Mouse (Mus musculus): Measurements from ENCODE around the gene Jsrp1. TPM values are rescaled to one million over a fixed set of nuclear protein-coding genes. Genes with fewer than 3 reads are reported as not detected.

The Jsrp1 gene
- total RNA-seq, 4 experiments from 2014 or later: 455 to 508 (median 490) TPM

Small RNA genes within 50 kb of the gene (microRNA-seq; reads per million reads assigned to microRNA genes)
- gene Mir1982: 4.2 reads per million

Other genes with a start within 250 kb of the Jsrp1 start
- gene Klf16, start 236.2 kb downstream of the Jsrp1 start, total RNA-seq (2022): 1 to 10 TPM; 1.1 to 2.0 (median 1.3) TPM
- gene Abhd17a, start 223.2 kb downstream of the Jsrp1 start, total RNA-seq (2022): 10 to 100 TPM; 70.5 to 80.7 (median 77.3) TPM
- gene Scamp4, start 210.6 kb downstream of the Jsrp1 start, total RNA-seq (2022): 10 to 100 TPM; 17.4 to 21.2 (median 19.2) TPM
- gene Adat3, start 210.6 kb downstream of the Jsrp1 start, total RNA-seq (2022): under 1 TPM in 3 of 4 experiments, not detected in 1; 0.29 to 0.43 (median 0.36) TPM
- under 1 TPM in 2 of 4 experiments, not detected in 2; 0.20 to 0.24 TPM for gene Gm49322, start 207.5 kb downstream of the Jsrp1 start, total RNA-seq (2022)
- gene Csnk1g2, start 190.7 kb downstream of the Jsrp1 start, total RNA-seq (2022): 100 to 1,000 TPM; 124 to 147 (median 144) TPM
- 10 to 100 TPM; 36.7 to 40.7 (median 39.7) TPM for gene Btbd2, start 156.4 kb downstream of the Jsrp1 start, total RNA-seq (2022)
- gene Mknk2, start 135.4 kb downstream of the Jsrp1 start, total RNA-seq (2022): 100 to 1,000 TPM; 226 to 292 (median 253) TPM
- 1 to 10 TPM; 2.6 to 3.6 (median 3.4) TPM for gene Mob3a, start 111.5 kb downstream of the Jsrp1 start, total RNA-seq (2022)
- gene Izumo4, start 111.3 kb downstream of the Jsrp1 start, total RNA-seq (2022): 1 to 10 TPM; 1.0 to 3.1 (median 2.7) TPM
- 10 to 100 TPM; 24.1 to 29.3 (median 27.8) TPM for gene Ap3d1, start 71.2 kb downstream of the Jsrp1 start, total RNA-seq (2022)
- gene Dot1l, start 58.3 kb downstream of the Jsrp1 start, total RNA-seq (2022): 10 to 100 TPM; 12.4 to 13.8 (median 13.5) TPM
- gene Sf3a2, start 15.3 kb downstream of the Jsrp1 start, total RNA-seq (2022): 10 to 100 TPM; 26.0 to 33.2 (median 29.9) TPM
- gene Plekhj1, start 14.9 kb downstream of the Jsrp1 start, total RNA-seq (2022): 10 to 100 TPM; 24.2 to 34.4 (median 32.0) TPM
- gene Amh, start 8.3 kb downstream of the Jsrp1 start, total RNA-seq (2022): under 1 TPM in 3 of 4 experiments, not detected in 1; 0.22 to 0.40 (median 0.24) TPM
- gene Oaz1, start 13.2 kb upstream of the Jsrp1 start, total RNA-seq (2022): 1,000 to 10,000 TPM in 1 of 4 experiments, 100 to 1,000 TPM in 3; 735 to 1,031 (median 850) TPM
- 10 to 100 TPM in 3 of 4 experiments, 1 to 10 TPM in 1; 7.4 to 12.5 (median 10.4) TPM for gene Lingo3, start 30.5 kb upstream of the Jsrp1 start, total RNA-seq (2022)
- gene Lsm7, start 41.7 kb upstream of the Jsrp1 start, total RNA-seq (2022): 10 to 100 TPM in 3 of 4 experiments, 1 to 10 TPM in 1; 6.2 to 19.0 (median 14.5) TPM
- gene Sppl2b, start 41.8 kb upstream of the Jsrp1 start, total RNA-seq (2022): 10 to 100 TPM; 11.3 to 12.5 (median 11.7) TPM
- gene Tmprss9, start 58.4 kb upstream of the Jsrp1 start, total RNA-seq (2022): under 1 TPM in 1 of 4 experiments, not detected in 3; 0.13 TPM
- 100 to 1,000 TPM; 119 to 143 (median 123) TPM for gene Timm13, start 87.5 kb upstream of the Jsrp1 start, total RNA-seq (2022)
- gene Lmnb2, start 104.7 kb upstream of the Jsrp1 start, total RNA-seq (2022): 1 to 10 TPM; 2.1 to 4.0 (median 2.3) TPM
- gene Gadd45b, start 116.6 kb upstream of the Jsrp1 start, total RNA-seq (2022): 10 to 100 TPM in 3 of 4 experiments, 1 to 10 TPM in 1; 6.8 to 31.8 (median 26.9) TPM
- 1 to 10 TPM; 1.1 to 2.7 (median 1.7) TPM for gene Gng7, start 201.4 kb upstream of the Jsrp1 start, total RNA-seq (2022)
- under 1 TPM in 1 of 4 experiments, not detected in 3; 0.24 TPM for gene Diras1, start 212.2 kb upstream of the Jsrp1 start, total RNA-seq (2022)
- 10 to 100 TPM; 12.9 to 15.3 (median 13.9) TPM for gene Slc39a3, start 223.9 kb upstream of the Jsrp1 start, total RNA-seq (2022)
- gene Sgta, start 246.7 kb upstream of the Jsrp1 start, total RNA-seq (2022): 100 to 1,000 TPM in 3 of 4 experiments, 10 to 100 TPM in 1; 99.1 to 108 (median 105) TPM